Mouse (Mus musculus) heart, postnatal 10 days (tissue): ENCODE results near the gene Eif4a2. TPM values are rescaled to one million over a fixed set of nuclear protein-coding genes. Genes with fewer than 3 reads are reported as not detected.

Experiments used
- DNase-seq, 2 experiments: peaks; one replicate each; pipeline ENCODE4 v3.0.0; 2021
- intact Hi-C: fragments of 180-260 bp; cut with DNase I; formaldehyde crosslinking; loops from one replicate; pipeline ENCODE4 v1.15.1; 2025
- total RNA-seq, 2 experiments: library from RNA; stranded (reverse); gene quantifications; 2 replicates each; pipeline ENCODE4 v1.2.3; 2021

The Eif4a2 gene
- total RNA-seq, 2 experiments from 2014 or later: 228 to 269 TPM

GRCm38 (mm10) chr16:23103038-23103745 is 4.1 kb upstream of the Eif4a2 start:
- intact Hi-C loops: no loop called here
- peak; percentile 40 to 43 for DNase-seq

DNA sequence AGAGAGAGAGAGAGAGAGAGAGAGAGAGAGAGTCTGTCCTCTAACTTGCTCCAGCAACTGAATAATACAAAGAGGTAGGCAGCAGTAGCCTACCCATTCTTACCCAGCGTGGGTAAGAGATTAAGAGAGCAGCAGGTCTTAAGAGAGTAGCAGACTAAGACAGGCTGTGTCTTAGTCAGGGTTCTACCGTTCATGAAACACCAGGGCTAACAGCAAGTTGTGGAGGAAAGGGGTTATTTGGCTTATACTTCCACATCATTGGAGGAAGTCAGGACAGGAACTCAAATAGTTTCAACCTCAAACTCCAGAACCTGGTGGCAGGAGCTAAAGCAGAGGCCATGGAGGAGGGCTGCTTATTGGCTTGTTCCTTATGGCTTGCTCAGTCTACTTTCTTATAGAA is 3.4 kb upstream of the Eif4a2 start:
- no peak for DNase-seq
- intact Hi-C loops: no loop called here

DNA sequence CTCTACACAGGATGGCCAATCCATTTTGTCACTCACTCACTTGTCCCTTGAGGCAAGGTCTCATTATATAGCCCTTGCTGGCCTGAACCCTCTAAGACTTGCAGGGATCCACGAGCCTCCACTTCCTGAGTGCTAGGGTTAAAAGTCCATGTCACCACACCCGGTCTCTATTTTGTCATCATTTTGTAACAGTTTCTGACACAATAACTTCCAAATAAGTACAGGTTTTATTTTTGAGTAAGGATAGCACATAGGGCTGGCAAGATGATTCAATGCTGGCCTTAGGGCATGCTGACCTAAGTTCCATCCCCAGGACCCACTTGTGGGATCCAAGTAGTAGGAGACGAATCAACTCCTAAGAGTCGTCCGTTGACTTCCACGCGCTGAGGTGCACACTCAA is 1.1 kb upstream of the Eif4a2 start:
- intact Hi-C loops: no loop called here
- no peak for DNase-seq

DNA sequence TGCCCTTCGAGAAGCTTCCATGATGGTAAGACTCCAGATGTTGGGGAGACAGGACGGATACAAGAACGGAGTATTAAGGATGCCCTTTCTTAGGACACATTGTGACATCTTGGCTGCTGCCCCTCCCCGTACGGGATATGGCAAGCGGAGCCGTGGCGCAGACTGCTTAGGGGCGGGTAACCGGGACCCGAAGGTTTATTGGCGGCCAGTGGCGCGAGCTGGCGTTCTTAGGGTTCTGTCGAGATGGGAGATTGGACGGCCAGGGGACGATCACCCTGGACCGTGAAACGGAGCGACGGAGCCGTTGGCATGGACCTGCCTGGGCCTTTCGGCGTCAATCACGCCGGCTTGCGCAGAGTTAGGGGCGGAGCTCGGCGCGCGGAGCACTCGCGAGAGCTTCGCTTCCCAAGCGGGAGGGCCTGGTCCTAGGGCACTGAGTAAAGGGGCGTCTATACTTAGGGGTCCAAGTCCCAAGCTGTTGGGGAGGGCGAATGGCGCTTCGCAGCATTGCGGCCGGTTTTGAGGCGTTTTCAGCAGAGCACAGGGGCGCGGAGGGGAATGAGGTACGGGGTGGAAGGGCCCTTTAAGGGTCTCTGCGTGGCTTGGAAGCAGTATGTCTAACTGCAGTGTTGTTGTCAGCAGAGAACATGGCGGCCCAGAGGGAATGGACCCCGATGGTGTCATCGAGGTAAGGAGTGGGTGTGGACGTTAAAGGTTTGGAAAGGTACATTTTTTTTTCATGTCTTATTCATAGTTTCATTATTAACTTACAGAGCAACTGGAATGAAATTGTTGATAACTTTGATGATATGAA is 909 bp downstream of the Eif4a2 start:
- intact Hi-C loops: loop anchor here (2.0 kb wide), 1 partner anchor 19 kb away; the partner anchor contains the start of gene Rfc4
- DNase-seq: peak; percentile 89 to 91

GRCm38 (mm10) chr16:23108943-23109342 is 1.7 kb downstream of the Eif4a2 start:
- no peak for DNase-seq
- intact Hi-C loops: loop anchor here (2.0 kb wide), 1 partner anchor 18 kb away; the partner anchor contains the start of gene Rfc4

- intact Hi-C loops: loop anchor here (2.0 to 10.0 kb wide), 2 partner anchors 17 to 865 kb away; partner anchors contain the start of gene Rfc4
These were observed 2.4 kb downstream of the Eif4a2 start for GRCm38 (mm10) chr16:23109350-23110280.

GRCm38 (mm10) chr16:23112348-23112747 is 5.1 kb downstream of the Eif4a2 start:
- intact Hi-C loops: loop anchor here (10.0 kb wide), 1 partner anchor 868 kb away; no protein-coding TSS in a partner anchor
- no peak for DNase-seq

More at GRCm38 (mm10) chr16:23109350-23110280, 2.4 kb downstream of the Eif4a2 start:
- DNase-seq: no peak

- intact Hi-C loops: loop anchor here (10.0 kb wide), 1 partner anchor 868 kb away; no protein-coding TSS in a partner anchor
- DNase-seq: no peak
These were observed 5.7 kb downstream of the Eif4a2 start for GRCm38 (mm10) chr16:23112861-23113435.

- DNase-seq: no peak
- intact Hi-C loops: loop anchor here (10.0 kb wide), 1 partner anchor 869 kb away; no protein-coding TSS in a partner anchor
These were observed 6.7 kb downstream of the Eif4a2 start for GRCm38 (mm10) chr16:23113903-23114302.

- intact Hi-C loops: loop anchor here (10.0 kb wide), 1 partner anchor 870 kb away; no protein-coding TSS in a partner anchor
- DNase-seq: no peak
These were observed 7.3 kb downstream of the Eif4a2 start for GRCm38 (mm10) chr16:23114339-23115171.

DNA sequence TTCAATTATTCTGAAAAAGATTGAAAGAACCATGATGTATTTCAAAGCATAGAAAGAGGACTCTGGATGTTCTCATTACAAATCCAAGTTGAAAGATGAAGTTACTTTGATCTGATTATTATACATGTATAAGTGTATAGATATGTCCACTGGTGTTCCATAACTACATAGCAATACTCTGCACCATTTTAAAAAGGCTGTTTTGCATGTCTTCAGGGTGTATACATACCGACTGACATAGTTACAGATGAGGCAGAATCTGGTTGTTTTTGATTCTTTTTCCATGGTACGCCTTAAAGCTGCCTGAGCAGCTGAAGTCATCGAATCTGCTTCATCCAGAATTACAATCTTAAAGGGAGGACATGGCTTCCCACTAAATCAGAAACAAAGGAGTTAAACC is 8.2 kb downstream of the Eif4a2 start:
- intact Hi-C loops: loop anchor here (10.0 kb wide), 1 partner anchor 871 kb away; no protein-coding TSS in a partner anchor
- no peak for DNase-seq

DNA sequence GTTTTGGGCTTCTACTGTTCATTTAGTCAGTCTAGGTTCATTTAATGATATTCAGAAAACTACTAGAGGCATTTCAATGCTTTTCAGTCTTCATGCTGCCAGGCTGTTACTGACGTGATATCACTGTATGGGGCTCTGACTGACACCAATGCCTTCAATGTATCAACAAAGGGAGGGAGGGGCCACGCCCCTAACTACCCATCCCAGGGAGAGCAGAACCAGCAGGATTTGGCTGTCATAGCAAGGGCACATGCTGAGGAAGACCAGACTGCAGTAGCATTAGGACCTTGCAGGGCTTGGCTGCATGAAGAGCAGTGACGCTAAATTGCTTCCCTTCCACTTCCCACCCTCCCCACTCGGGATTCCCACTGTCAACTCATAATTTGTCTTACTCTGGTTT is 9.9 kb downstream of the Eif4a2 start:
- DNase-seq: no peak
- intact Hi-C loops: loop anchor here (10.0 kb wide), 1 partner anchor 872 kb away; no protein-coding TSS in a partner anchor

DNA sequence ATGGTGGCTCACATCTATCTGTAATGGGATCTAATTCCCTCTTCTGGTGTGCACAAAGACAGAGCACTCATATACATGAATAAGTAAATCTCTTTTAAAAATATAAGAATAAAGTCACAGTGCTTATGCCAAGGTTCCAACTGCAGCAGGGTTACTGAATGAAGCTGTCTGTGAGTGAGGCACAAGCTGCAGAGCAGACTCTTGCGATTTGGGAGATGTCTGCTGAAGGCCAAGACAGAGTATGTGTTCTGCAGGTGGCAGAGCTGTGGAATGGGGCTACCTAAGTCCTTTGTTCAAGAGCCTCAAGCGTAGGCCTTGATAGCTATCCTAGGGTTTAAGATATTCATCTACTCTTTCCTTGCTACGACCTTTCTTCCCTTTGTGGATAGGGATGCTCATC is 15.2 kb downstream of the Eif4a2 start:
- intact Hi-C loops: no loop called here
- no peak for DNase-seq

DNA sequence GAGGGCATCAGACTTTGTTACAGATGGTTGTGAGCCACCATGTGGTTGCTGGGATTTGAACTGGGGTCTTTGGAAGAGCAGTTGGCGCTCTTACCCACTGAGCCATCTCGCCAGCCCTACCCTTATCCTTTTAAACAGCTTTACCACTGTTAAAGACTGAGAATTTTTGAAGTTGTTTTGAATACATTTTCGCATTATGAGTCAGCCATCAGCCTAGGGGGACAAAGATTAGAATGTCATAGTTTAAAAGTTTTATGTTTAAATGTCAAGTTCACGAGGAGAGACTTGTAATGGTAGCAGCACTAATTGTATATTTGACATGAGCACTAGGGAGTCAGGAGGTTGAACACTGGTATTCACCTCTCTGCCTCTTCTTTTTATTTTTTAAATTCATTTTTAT is 15.9 kb downstream of the Eif4a2 start:
- no peak for DNase-seq
- intact Hi-C loops: no loop called here

GRCm38 (mm10) chr16:23124398-23124797 is 17.2 kb downstream of the Eif4a2 start:
- intact Hi-C loops: no loop called here
- no peak for DNase-seq

DNA sequence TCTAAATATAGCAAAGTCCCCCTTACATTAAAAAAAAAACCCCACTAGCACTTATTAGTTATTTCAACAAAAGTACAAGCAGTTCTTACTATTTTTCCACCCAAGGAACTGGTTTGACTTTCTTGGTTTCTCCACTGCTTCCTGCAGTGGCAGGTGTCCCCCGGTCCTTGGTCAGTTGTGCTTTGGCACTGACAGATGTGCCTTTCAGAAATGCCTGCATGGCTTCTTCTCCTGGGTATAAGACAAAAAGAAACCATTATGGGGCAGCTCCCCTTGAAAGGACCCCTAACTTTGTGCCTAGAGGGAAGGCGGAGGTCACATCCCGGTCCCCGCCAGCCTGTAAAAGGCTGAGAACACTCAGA is 20.0 kb downstream of the Eif4a2 start:
- intact Hi-C loops: loop anchor here (2.0 to 5.0 kb wide), 2 partner anchors 18 to 270 kb away; partner anchors contain the start of genes Dnajb11 and Tbccd1
- no peak for DNase-seq

DNA sequence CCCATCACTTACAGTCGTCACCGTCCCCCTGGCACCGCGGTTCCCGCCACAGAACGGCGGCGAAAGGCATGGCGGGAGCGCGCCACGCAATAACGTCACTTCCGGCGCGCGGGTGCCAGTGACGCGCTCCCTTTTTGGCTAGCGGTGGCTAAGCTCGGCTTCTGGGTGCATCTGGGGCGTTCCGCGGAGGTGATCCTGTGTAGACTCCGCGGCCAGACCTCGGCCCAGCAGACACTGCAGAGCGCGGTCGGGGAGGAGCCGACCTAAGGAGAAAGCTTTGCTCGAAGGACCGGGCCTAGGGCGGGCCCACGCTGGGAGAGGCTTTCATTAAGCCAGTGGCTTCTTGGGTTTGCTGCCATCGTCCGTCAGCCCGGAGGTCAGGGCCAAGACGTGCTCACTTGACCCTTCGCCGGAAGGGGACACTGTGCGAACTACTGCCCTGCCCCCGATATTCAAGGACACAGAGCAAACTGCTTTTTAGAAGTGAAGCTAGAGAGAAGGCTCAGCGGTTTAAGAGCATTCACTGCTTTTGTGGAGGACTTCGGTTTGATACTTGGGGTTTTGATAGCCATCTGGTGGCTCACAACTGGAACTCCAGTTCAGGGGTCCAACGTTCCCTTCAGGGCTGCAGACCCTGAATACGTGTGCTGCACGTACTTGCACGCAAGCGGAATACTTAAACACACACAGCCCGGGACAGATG is 20.6 kb downstream of the Eif4a2 start, which contains the start of gene Rfc4:
Rfc4 (minus strand) TSS at position 65 of the 703 bp plus-strand sequence.
- DNase-seq: peak; percentile 95 to 96
- intact Hi-C loops: loop anchor here (2.0 to 5.0 kb wide), 2 partner anchors 19 to 271 kb away; partner anchors contain the start of genes Dnajb11 and Tbccd1

GRCm38 (mm10) chr16:23130303-23130702 is 23.1 kb downstream of the Eif4a2 start:
- no peak for DNase-seq
- intact Hi-C loops: no loop called here
